Mouse (Mus musculus): Measurements from ENCODE around the gene Dbr1.

Dbr1 gene

DNA sequence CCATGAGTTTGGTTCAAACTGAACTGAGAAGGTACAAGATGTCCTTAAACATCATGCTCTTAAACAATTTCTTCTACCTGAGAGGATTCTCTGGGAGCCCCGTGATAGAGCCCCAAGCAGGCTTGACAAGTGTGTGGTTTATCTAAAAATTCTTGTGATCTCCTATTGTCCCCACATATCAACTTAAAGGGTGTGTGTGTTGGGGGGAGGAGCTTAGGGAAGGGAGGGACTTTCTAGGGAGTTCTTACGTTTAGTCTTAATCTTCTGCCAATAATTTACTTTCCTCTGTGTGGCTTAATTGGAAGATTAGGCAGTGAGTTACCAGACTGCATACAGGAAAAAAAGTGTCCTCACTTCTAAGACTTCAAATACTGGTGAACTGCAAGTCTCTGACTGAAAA is 36.6 kb downstream of the Dbr1 start, which contains the start of gene A4gnt:
TSS of gene A4gnt (plus strand) at position 301 of the 400 bp plus-strand sequence.
- in situ Hi-C loops (cut with MboI, MseI) = no loop called here

DNA sequence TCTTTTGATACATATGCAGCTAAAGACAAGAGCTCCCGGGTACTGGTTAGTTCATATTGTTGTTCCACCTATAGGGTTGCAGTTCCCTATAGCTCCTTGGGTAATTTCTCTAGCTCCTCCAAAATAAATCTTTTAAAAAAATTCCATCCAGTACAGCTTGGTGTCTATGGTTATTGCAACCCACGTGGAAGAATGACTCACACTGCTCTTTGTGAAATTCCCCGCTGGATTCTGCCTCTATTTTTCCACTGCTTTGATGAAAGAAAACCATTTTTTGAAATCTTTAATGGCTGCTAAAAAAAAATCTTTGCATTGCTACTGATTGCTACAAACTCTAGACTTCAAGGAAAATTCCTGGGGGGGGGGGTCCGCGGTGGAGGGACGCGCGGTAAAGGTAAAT is 44.1 kb downstream of the Dbr1 start:
- in situ Hi-C loops (cut with MboI, MseI) = loop anchor here (10.0 kb wide), 1 partner anchor 755 kb away; the partner anchor contains the start of gene Prr23a3

DNA sequence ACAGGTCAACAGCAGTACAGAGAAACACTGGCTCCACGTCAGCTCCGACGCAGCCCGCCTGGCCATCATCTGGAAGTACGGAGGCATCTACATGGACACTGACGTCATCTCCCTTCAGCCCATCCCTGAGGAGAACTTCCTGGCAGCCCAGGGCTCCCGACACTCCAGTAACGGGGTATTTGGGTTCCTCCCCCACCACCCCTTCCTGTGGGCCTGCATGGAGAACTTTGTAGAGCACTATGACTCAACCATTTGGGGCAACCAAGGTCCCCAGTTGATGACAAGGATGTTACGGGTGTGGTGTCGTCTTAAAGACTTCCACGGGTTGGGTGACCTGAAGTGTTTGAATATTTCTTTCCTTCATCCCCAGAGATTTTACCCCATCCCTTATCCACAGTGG is 44.6 kb downstream of the Dbr1 start:
- in situ Hi-C loops (cut with MboI, MseI) = loop anchor here (10.0 kb wide), 1 partner anchor 755 kb away; the partner anchor contains the start of gene Prr23a3

- in situ Hi-C loops (cut with MboI, MseI) = loop anchor here (10.0 kb wide), 1 partner anchor 757 kb away; the partner anchor contains the start of gene Prr23a3
Measured at GRCm38 (mm10) chr9:99622034-99622433, 46.4 kb downstream of the Dbr1 start.

DNA sequence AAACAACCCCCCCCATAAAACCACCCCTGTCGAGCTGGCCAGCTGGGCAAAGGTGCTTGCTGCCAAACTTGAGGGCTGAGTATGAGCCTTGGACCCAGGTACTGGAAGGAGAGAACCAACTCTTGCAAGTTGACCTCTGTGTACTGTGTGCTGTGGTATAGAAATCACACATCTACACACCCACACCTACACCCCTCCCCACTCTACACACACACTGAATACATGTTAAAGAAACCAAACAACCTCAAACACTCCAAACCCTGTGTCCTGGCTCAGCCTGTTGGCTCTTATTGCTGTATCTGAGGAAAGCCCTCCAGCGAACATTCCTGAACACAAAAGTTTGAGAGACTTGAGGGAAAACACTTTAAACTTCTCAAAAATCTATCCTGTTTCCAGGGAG is 47.4 kb downstream of the Dbr1 start:
- in situ Hi-C loops (cut with MboI, MseI) = loop anchor here (10.0 kb wide), 1 partner anchor 758 kb away; the partner anchor contains the start of gene Prr23a3

- in situ Hi-C loops (cut with MboI, MseI) = loop anchor here (10.0 kb wide), 1 partner anchor 759 kb away; the partner anchor contains the start of gene Prr23a3
Measured at GRCm38 (mm10) chr9:99624117-99624516, 48.5 kb downstream of the Dbr1 start.

- in situ Hi-C loops (cut with MboI, MseI) = loop anchor here (10.0 kb wide), 1 partner anchor 764 kb away; the partner anchor contains the start of gene Prr23a3
Measured at GRCm38 (mm10) chr9:99628581-99628980, 53.0 kb downstream of the Dbr1 start.

GRCm38 (mm10) chr9:99629281-99630011 is 53.8 kb downstream of the Dbr1 start, which contains the start of gene Dzip1l:
TSS of gene Dzip1l (plus strand) at chr9:99629496.
- in situ Hi-C loops (cut with MboI, MseI) = loop anchor here (10.0 kb wide), 1 partner anchor 765 kb away; the partner anchor contains the start of gene Prr23a3

GRCm38 (mm10) chr9:99630071-99630470 is 54.5 kb downstream of the Dbr1 start:
- in situ Hi-C loops (cut with MboI, MseI) = no loop called here

DNA sequence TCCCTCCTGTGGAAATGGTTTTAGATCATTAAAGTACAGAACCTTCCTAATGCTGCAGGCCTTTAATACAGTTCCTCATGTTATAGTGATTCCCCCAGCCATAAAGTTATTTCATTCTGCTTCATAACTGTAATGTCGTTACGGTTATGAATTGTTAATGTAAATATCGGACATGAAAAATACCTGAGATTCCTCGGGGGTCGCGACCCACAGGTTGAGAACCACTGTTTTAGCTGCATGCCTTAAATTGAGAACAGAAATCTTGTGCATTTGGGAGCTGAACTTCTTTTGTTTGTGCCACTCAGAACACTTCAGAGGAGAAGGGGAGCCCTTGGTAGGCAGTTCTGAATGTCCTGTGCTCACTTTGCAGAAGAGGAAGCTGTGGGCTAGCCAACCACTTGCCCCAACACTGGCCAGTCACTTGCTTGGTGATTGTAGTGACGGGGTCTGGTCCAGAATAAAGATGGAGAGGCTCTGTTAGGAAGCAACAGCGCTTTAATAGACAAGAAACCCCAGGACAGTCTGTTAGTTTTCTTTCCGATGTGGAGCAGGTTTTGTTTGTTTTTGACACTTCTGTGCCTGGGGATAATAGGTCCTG is 55.0 kb downstream of the Dbr1 start:
- in situ Hi-C loops (cut with MboI, MseI) = no loop called here

DNA sequence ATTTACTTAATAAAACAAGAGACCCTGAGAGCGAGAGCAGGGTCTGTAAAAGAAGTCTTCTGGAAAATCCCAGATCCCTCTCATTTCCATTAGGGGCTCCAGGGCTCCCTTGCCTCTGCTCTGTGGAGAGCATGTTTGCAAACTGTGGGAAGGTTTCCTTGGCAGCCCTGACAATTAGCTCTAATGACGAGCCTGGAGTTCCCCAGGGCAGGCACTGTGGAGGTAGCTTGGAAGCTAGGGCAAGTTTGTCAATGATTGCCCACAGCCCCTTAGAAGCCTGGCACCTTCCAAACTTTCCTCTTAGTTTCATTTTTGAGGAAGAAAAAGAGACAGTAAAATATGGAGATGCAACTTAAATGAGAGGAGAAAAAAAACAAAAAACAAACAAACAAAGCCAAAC is 56.2 kb downstream of the Dbr1 start:
- in situ Hi-C loops (cut with MboI, MseI) = no loop called here

- in situ Hi-C loops (cut with MboI, MseI) = no loop called here
Measured at GRCm38 (mm10) chr9:99632264-99632663, 56.7 kb downstream of the Dbr1 start.

Data from regulatory T cell (primary cell).